24 mouse cellular contexts compared by ENCODE assay signal in the genomic region with DNA sequence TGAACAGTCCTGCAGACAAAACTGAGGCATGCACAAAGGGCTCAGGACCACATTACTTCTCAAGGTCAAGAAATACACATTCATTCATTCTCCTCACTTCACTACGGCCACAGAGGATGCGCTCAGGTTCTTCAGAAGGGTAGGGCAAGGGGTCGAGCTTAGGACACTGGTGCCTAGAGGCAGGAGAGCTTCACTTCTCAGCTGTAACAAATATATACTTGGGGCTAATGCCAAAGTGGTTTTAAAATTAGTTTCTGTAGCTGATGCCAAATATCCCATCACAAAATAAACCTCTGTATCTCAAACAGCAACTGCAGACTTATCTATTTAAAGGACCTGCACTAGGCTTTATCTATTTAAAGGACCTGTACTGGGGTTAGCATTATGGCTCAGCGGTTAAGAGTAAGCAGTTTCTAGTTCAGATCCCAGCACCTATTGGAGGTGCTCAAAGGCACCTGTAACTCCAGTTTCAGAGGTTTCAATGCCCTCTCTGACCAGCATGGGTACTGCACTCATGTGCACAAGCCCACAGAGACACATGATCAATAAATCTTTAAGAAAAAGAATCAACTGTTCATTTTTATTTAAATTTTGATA. TPM values are rescaled to one million over a fixed set of nuclear protein-coding genes. Genes with fewer than 3 reads are reported as not detected.
DNase-seq lines count a peak whose midpoint lies in the region; ATAC-seq and TF ChIP-seq lines count a peak whose summit lies in the region.
"Had no signal": no experiment of that assay in that cellular context is flagged by ENCODE, and none has a peak within 500 bp of the region (broad histone marks: within the 10 kb centered on the region; RNA-seq: fewer than 3 reads in every experiment).

No protein-coding gene starts in this region.

- H3K27me3 ChIP-seq in heart, embryonic 15.5 days: no peaks in the 10 kb centered on the region
- H3K27me3 ChIP-seq in heart, embryonic 12.5 days (replicated peaks): no peaks in the 10 kb centered on the region
- H3K27me3 ChIP-seq in liver, postnatal 0 days (ENCODE audit: insufficient read depth, low read length): no peaks in the 10 kb centered on the region
- no peaks in the 10 kb centered on the region for H3K27me3 ChIP-seq in lung, postnatal 0 days (replicated peaks; ENCODE audit: insufficient read depth, low read length)
- H3K27me3 ChIP-seq: CH12.LX; forebrain, embryonic 12.5 days; hindbrain, embryonic 13.5 days; limb, embryonic 12.5 days; liver, embryonic 12.5 days; megakaryocyte, embryonic 14.5 days; midbrain, embryonic 13.5 days had no signal

- no peak overlapping the region for H3K4me3 ChIP-seq in gastrocnemius, adult 2 months
- no peak overlapping the region for H3K4me3 ChIP-seq in heart, embryonic 15.5 days
- no peak overlapping the region for H3K4me3 ChIP-seq in heart, embryonic 12.5 days
- H3K4me3 ChIP-seq in liver, postnatal 0 days (ENCODE audit: low read depth, low read length): no peak overlapping the region
- H3K4me3 ChIP-seq in lung, postnatal 0 days (ENCODE audit: low read depth, low read length): no peak overlapping the region
- H3K4me3 ChIP-seq: erythroblast, embryonic 14.5 days; forebrain, embryonic 12.5 days; hindbrain, embryonic 13.5 days; left cerebral cortex, adult 2 months; limb, embryonic 12.5 days; liver, embryonic 12.5 days; megakaryocyte, embryonic 14.5 days; midbrain, embryonic 13.5 days had no signal

- TF ChIP-seq EP300 in liver, postnatal 0 days (IDR thresholded peaks at IDR 0.05; ENCODE audit: low read depth): no peak
- TF ChIP-seq EP300 in lung, postnatal 0 days (IDR thresholded peaks at IDR 0.05): no peak

- peak overlapping the region; percentile 9; the same call in 1 of the 2 replicates for H3K4me2 ChIP-seq in heart, embryonic 15.5 days
- no peak overlapping the region for H3K4me2 ChIP-seq in heart, embryonic 12.5 days
- H3K4me2 ChIP-seq in liver, postnatal 0 days (ENCODE audit: low read depth, low read length): no peak overlapping the region
- H3K4me2 ChIP-seq in lung, postnatal 0 days (replicated peaks; ENCODE audit: low read depth, low read length): no peak overlapping the region
- H3K4me2 ChIP-seq: forebrain, embryonic 12.5 days; hindbrain, embryonic 13.5 days; limb, embryonic 12.5 days; liver, embryonic 12.5 days; midbrain, embryonic 13.5 days had no signal

- H3K9me3 ChIP-seq in heart, embryonic 15.5 days (replicated peaks): no peaks in the 10 kb centered on the region
- no peaks in the 10 kb centered on the region for H3K9me3 ChIP-seq in heart, embryonic 12.5 days (replicated peaks)
- H3K9me3 ChIP-seq in liver, postnatal 0 days (ENCODE audit: low read length): no peaks in the 10 kb centered on the region
- H3K9me3 ChIP-seq in lung, postnatal 0 days (ENCODE audit: low read length): no peaks in the 10 kb centered on the region
- H3K9me3 ChIP-seq: forebrain, embryonic 12.5 days; hindbrain, embryonic 13.5 days; limb, embryonic 12.5 days; liver, embryonic 12.5 days; megakaryocyte, embryonic 14.5 days; midbrain, embryonic 13.5 days had no signal

- ATAC-seq in heart, embryonic 15.5 days (replicated peaks; ENCODE audit: insufficient number of reproducible peaks, insufficient read depth, low FRiP score, low read depth): peak; percentile 31; the same call in 1 of the 2 replicates
- ATAC-seq in heart, embryonic 12.5 days (ENCODE audit: insufficient number of reproducible peaks, low FRiP score): no peak
- ATAC-seq in liver, postnatal 0 days: no peak
- no peak for ATAC-seq in lung, postnatal 0 days
- ATAC-seq: forebrain, postnatal 0 days; liver, embryonic 12.5 days; midbrain, embryonic 13.5 days had no signal

- WGBS in heart, embryonic 15.5 days: 80% methylated on average over 4 of the region's 4 CpGs
- WGBS in heart, embryonic 12.5 days: 88% methylated on average over 4 of the region's 4 CpGs
- WGBS in liver, postnatal 0 days (ENCODE audit: insufficient replicate concordance): 81% methylated on average over 4 of the region's 4 CpGs
- 92% methylated on average over 4 of the region's 4 CpGs for WGBS in lung, postnatal 0 days

- DNase-seq in gastrocnemius, adult 2 months: no peak
- no peak for DNase-seq in gastrocnemius, postnatal 10 days
- peak; percentile 4 for DNase-seq in liver, postnatal 0 days
- no peak for DNase-seq in liver
- DNase-seq in lung, postnatal 0 days (ENCODE audit: low spot score): no peak
- DNase-seq: adrenal gland, adult 8-10 months; cerebellum, postnatal 14 days; forebrain, postnatal 0 days; gastrocnemius, postnatal 14 days; kidney, adult 11 months; kidney, postnatal 14 days; lung, adult 2 months; thymus, postnatal 14 days had no signal

- H3K36me3 ChIP-seq in heart, embryonic 15.5 days: peaks cover 25% of the 10 kb centered on the region
- peaks cover 43% of the 10 kb centered on the region for H3K36me3 ChIP-seq in heart, embryonic 12.5 days
- H3K36me3 ChIP-seq in liver, postnatal 0 days (replicated peaks; ENCODE audit: insufficient read depth, low read length): peaks cover 25% of the 10 kb centered on the region
- H3K36me3 ChIP-seq in lung, postnatal 0 days (ENCODE audit: insufficient read depth, low read length): 0 out of 2 replicates have a peak, but pooled peaks cover 13% of the 10 kb centered on the region

- H3K4me1 ChIP-seq in heart, embryonic 15.5 days (replicated peaks): peaks cover 15% of the 10 kb centered on the region
- H3K4me1 ChIP-seq in heart, embryonic 12.5 days (replicated peaks): peaks cover 15% of the 10 kb centered on the region
- H3K4me1 ChIP-seq in liver, postnatal 0 days (ENCODE audit: insufficient read depth): no peaks in the 10 kb centered on the region
- H3K4me1 ChIP-seq in lung, postnatal 0 days (ENCODE audit: insufficient read depth, low read depth, low read length): no peaks in the 10 kb centered on the region
- H3K4me1 ChIP-seq: forebrain, embryonic 12.5 days; hindbrain, embryonic 13.5 days; limb, embryonic 12.5 days; midbrain, embryonic 13.5 days had no signal

- intact Hi-C loops in gastrocnemius, adult 2 months (cut with DNase I): no loop called here

- no peak overlapping the region for H3K9ac ChIP-seq in heart, embryonic 15.5 days
- H3K9ac ChIP-seq in heart, embryonic 12.5 days: no peak overlapping the region
- H3K9ac ChIP-seq in liver, postnatal 0 days (replicated peaks): no peak overlapping the region
- no peak overlapping the region for H3K9ac ChIP-seq in lung, postnatal 0 days (replicated peaks; ENCODE audit: low read depth)
- H3K9ac ChIP-seq: forebrain, embryonic 12.5 days; forebrain, postnatal 0 days; hindbrain, embryonic 13.5 days; limb, embryonic 12.5 days; liver, embryonic 12.5 days; midbrain, embryonic 13.5 days had no signal

- TF ChIP-seq CTCF in gastrocnemius, adult 2 months (IDR thresholded peaks at IDR 0.05): no peak
- no peak for TF ChIP-seq CTCF in liver, postnatal 0 days (IDR thresholded peaks at IDR 0.05; ENCODE audit: low read depth)
- no peak for TF ChIP-seq CTCF in lung, postnatal 0 days (IDR thresholded peaks at IDR 0.05)

- peak overlapping the region; percentile 72 for H3K27ac ChIP-seq in gastrocnemius, adult 2 months
- H3K27ac ChIP-seq in heart, embryonic 15.5 days: no peak overlapping the region
- H3K27ac ChIP-seq in heart, embryonic 12.5 days (ENCODE audit: poor library complexity, severe bottlenecking): no peak overlapping the region
- H3K27ac ChIP-seq in liver, postnatal 0 days (ENCODE audit: low read depth): no peak overlapping the region
- H3K27ac ChIP-seq in lung, postnatal 0 days (ENCODE audit: low read length): no peak overlapping the region
- H3K27ac ChIP-seq: forebrain, embryonic 12.5 days; hindbrain, embryonic 13.5 days; left cerebral cortex, adult 2 months; limb, embryonic 12.5 days; liver, embryonic 12.5 days; midbrain, embryonic 13.5 days had no signal

RNA-seq across cellular contexts. Expression of gene Ice1, which starts 14.9 kb away (rescaled TPM):
- total RNA-seq in gastrocnemius, adult 2 months (2021): 10 to 100 TPM; 17.1 to 22.8 TPM
- total RNA-seq in gastrocnemius, postnatal 10 days (2021): 10 to 100 TPM; 20.7 to 30.7 TPM
- polyA plus RNA-seq in heart, embryonic 15.5 days (2015; fragmentation: Nextera tagmentation; extraction: Ambion mirVana): 10.8 and 12.5 TPM in 2 replicates
- polyA plus RNA-seq in heart, embryonic 12.5 days (2016; fragmentation: Nextera tagmentation; extraction: Ambion mirVana): 19.3 and 20.1 TPM in 2 replicates
- polyA plus RNA-seq in liver, postnatal 0 days (2015; fragmentation: Nextera tagmentation; extraction: Ambion mirVana): 3.4 and 3.7 TPM in 2 replicates
- polyA plus RNA-seq in lung, postnatal 0 days (2015; fragmentation: Nextera tagmentation; extraction: Ambion mirVana): 10.8 and 12.3 TPM in 2 replicates
